Mouse (Mus musculus): Measurements from ENCODE around the gene Hjurp.
"Not testable (repeated sequence)": the region's sequence is repeated elsewhere in the genome, so short reads cannot be mapped to it uniquely, and the experiment has no call there.

Gene Hjurp

GRCm38 (mm10) chr1:88240579-88240978, 36.9 kb downstream of the Hjurp start:
- DNase-seq (ENCODE audit: low read depth, low spot score) = no peak

- no peak for DNase-seq (ENCODE audit: low read depth, low spot score)
Observed at GRCm38 (mm10) chr1:88240072-88240471, 37.4 kb downstream of the Hjurp start.

GRCm38 (mm10) chr1:88238771-88239170, 38.7 kb downstream of the Hjurp start:
- DNase-seq (ENCODE audit: low read depth, low spot score) = no peak

- no peak for DNase-seq (ENCODE audit: low read depth, low spot score)
Observed at GRCm38 (mm10) chr1:88237311-88237710, 40.1 kb downstream of the Hjurp start.

GRCm38 (mm10) chr1:88235894-88236415, 41.5 kb downstream of the Hjurp start:
- DNase-seq (ENCODE audit: low read depth, low spot score) = no peak

GRCm38 (mm10) chr1:88235046-88235893, 42.2 kb downstream of the Hjurp start:
- DNase-seq (ENCODE audit: low read depth, low spot score) = no peak

GRCm38 (mm10) chr1:88234646-88235045, 42.8 kb downstream of the Hjurp start:
- no peak for DNase-seq (ENCODE audit: low read depth, low spot score)

GRCm38 (mm10) chr1:88234248-88234610, 43.2 kb downstream of the Hjurp start:
- DNase-seq (ENCODE audit: low read depth, low spot score) = no peak

- DNase-seq (ENCODE audit: low read depth, low spot score) = no peak
Observed at GRCm38 (mm10) chr1:88233421-88234247, 43.8 kb downstream of the Hjurp start.

GRCm38 (mm10) chr1:88232664-88233380, 44.6 kb downstream of the Hjurp start:
- DNase-seq (ENCODE audit: low read depth, low spot score) = no peak

- no peak for DNase-seq (ENCODE audit: low read depth, low spot score)
Observed at GRCm38 (mm10) chr1:88231803-88232499, 45.5 kb downstream of the Hjurp start.

- no peak for DNase-seq (ENCODE audit: low read depth, low spot score)
Observed at GRCm38 (mm10) chr1:88230981-88231802, 46.2 kb downstream of the Hjurp start.

- DNase-seq (ENCODE audit: low read depth, low spot score) = no peak
Observed at GRCm38 (mm10) chr1:88230421-88230820, 47.0 kb downstream of the Hjurp start.

- DNase-seq (ENCODE audit: low read depth, low spot score) = no peak
Observed at GRCm38 (mm10) chr1:88229986-88230385, 47.4 kb downstream of the Hjurp start.

- no peak for DNase-seq (ENCODE audit: low read depth, low spot score)
Observed at GRCm38 (mm10) chr1:88229566-88229965, 47.9 kb downstream of the Hjurp start.

- no peak for DNase-seq (ENCODE audit: low read depth, low spot score)
Observed at GRCm38 (mm10) chr1:88228121-88228520, 49.3 kb downstream of the Hjurp start.

- DNase-seq (ENCODE audit: low read depth, low spot score) = no peak
Observed at GRCm38 (mm10) chr1:88227482-88227881, 50.0 kb downstream of the Hjurp start.

- no peak for DNase-seq (ENCODE audit: low read depth, low spot score)
Observed at GRCm38 (mm10) chr1:88226670-88227379, 50.6 kb downstream of the Hjurp start, which contains the start of gene Mroh2a. Gene Mroh2a, plus strand, starts transcription at chr1:88226986.

- no peak for DNase-seq (ENCODE audit: low read depth, low spot score)
Observed at GRCm38 (mm10) chr1:88225741-88226140, 51.7 kb downstream of the Hjurp start.

- DNase-seq (ENCODE audit: low read depth, low spot score) = not testable (repeated sequence)
Observed at GRCm38 (mm10) chr1:88225301-88225700, 52.1 kb downstream of the Hjurp start.
